Mouse (Mus musculus) lung, embryonic 14.5 days (tissue): ENCODE results near the gene Maml3. TPM values are rescaled to one million over a fixed set of nuclear protein-coding genes. Genes with fewer than 3 reads are reported as not detected.

Experiments used
- ATAC-seq: fragments of 200-750 bp; cut with Nextera tagmentation; 2 replicates; pipeline ENCODE4 v1.8.0; 2017; ENCODE audit warnings: mild to moderate bottlenecking, moderate TSS enrichment, moderate library complexity; ENCODE audit not compliant: insufficient read depth
- DNase-seq: peaks from one replicate; pipeline ENCODE4 v3.0.0-alpha.2; 2015
- H3K27ac ChIP-seq: fragments of 300-500 bp; sonication (generic); 2 replicates; pipeline ENCODE4 v1.5.1; 2014; ENCODE audit warnings: low read depth, mild to moderate bottlenecking, moderate library complexity
- H3K27me3 ChIP-seq: fragments of 300-500 bp; sonication (generic); 2 replicates; pipeline ENCODE4 v1.6.1; 2014; ENCODE audit warnings: low read length, control low read depth; ENCODE audit not compliant: insufficient read depth
- H3K36me3 ChIP-seq: fragments of 300-500 bp; sonication (generic); 2 replicates; pipeline ENCODE4 v1.6.1; 2014; ENCODE audit warnings: control low read depth; ENCODE audit not compliant: insufficient read depth
- H3K4me1 ChIP-seq: fragments of 300-500 bp; sonication (generic); 2 replicates; pipeline ENCODE4 v1.6.1; 2014; ENCODE audit warnings: antibody characterized with exemption, control low read depth; ENCODE audit not compliant: insufficient read depth
- H3K4me2 ChIP-seq: fragments of 300-500 bp; sonication (generic); 2 replicates; pipeline ENCODE4 v1.6.1; 2014; ENCODE audit warnings: mild to moderate bottlenecking
- H3K4me3 ChIP-seq: fragments of 300-500 bp; sonication (generic); 2 replicates; pipeline ENCODE4 v1.5.1; 2014; ENCODE audit warnings: low read depth, low read length
- H3K9ac ChIP-seq: fragments of 300-500 bp; sonication (generic); 2 replicates; pipeline ENCODE4 v1.6.1; 2014
- H3K9me3 ChIP-seq: fragments of 300-500 bp; sonication (generic); 2 replicates; pipeline ENCODE4 v1.6.1; 2016; ENCODE audit warnings: low read depth, low read length, control low read depth
- CTCF ChIP-seq: IDR thresholded peaks from 2 replicates; pipeline ENCODE4 v1.5.1; 2016; ENCODE audit warnings: antibody characterized with exemption, low read depth
- WGBS: fragments of 180-500 bp; shearing (Covaris S2); extraction: QIAGEN DNeasy Blood & Tissue Kit; methylation state at CpG from one replicate; pipeline ENCODE4 v1.1.7; 2014; 5-methylcytosine and 5-hydroxymethylcytosine counted together
- polyA plus RNA-seq: library from polyadenylated mRNA; unstranded; fragments of >200 nt; fragmentation: Nextera tagmentation; extraction: Ambion mirVana; gene quantifications from 2 replicates; pipeline ENCODE4 v1.2.1, GENCODE M21; 2014

The Maml3 gene
- polyA plus RNA-seq, 1 experiment from 2014 or later, result 9.1 TPM

- ATAC-seq, result peak; percentile 38; the same call in 1 of the 2 replicates
- no peak overlapping the region for H3K4me2 ChIP-seq
- WGBS, result 21% methylated on average over 4 of the region's 4 CpGs
- no peak for TF ChIP-seq CTCF
- peak; percentile 57 for DNase-seq
- peak overlapping the region; percentile 63 for H3K27ac ChIP-seq
- no peaks in the 10 kb centered on the region for H3K9me3 ChIP-seq
- H3K27me3 ChIP-seq, result no peaks in the 10 kb centered on the region
- H3K36me3 ChIP-seq, result no peaks in the 10 kb centered on the region
- peaks cover 26% of the 10 kb centered on the region for H3K4me1 ChIP-seq
- H3K4me3 ChIP-seq, result no peak overlapping the region
- no peak overlapping the region for H3K9ac ChIP-seq
Measured at GRCm38 (mm10) chr3:51744339-51744759, 360.5 kb downstream of the Maml3 start.

GRCm38 (mm10) chr3:51742405-51742804 lies 362.5 kb downstream of the Maml3 start:
- Histone ChIP-seq H3K27ac (no peak overlapping the region), H3K27me3 (no peaks in the 10 kb centered on the region), H3K9me3 (no peaks in the 10 kb centered on the region), H3K4me2 (no peak overlapping the region), H3K4me3 (no peak overlapping the region), H3K4me1 (peaks cover 18% of the 10 kb centered on the region), H3K36me3 (no peaks in the 10 kb centered on the region), H3K9ac (no peak overlapping the region)
- no peak for DNase-seq
- 84% methylated on average over 6 of the region's 6 CpGs for WGBS
- no peak for TF ChIP-seq CTCF
- no peak for ATAC-seq

GRCm38 (mm10) chr3:51741824-51742223 lies 363.1 kb downstream of the Maml3 start:
- Histone ChIP-seq H3K4me3 (no peak overlapping the region), H3K27ac (peak overlapping the region; percentile 27; the same call in 1 of the 2 replicates), H3K36me3 (no peaks in the 10 kb centered on the region), H3K9ac (no peak overlapping the region), H3K4me2 (no peak overlapping the region), H3K27me3 (no peaks in the 10 kb centered on the region), H3K4me1 (peaks cover 18% of the 10 kb centered on the region), H3K9me3 (no peaks in the 10 kb centered on the region)
- TF ChIP-seq CTCF, result no peak
- ATAC-seq (no peak; the same call in 1 of the 2 replicates), DNase-seq (peak; percentile 27)
- WGBS, result 66% methylated on average over 10 of the region's 10 CpGs

GRCm38 (mm10) chr3:51739835-51740112 lies 365.1 kb downstream of the Maml3 start:
- H3K4me1 ChIP-seq, result peaks cover 12% of the 10 kb centered on the region
- H3K9ac ChIP-seq, result no peak overlapping the region; the same call in 1 of the 2 replicates
- no peaks in the 10 kb centered on the region for H3K36me3 ChIP-seq
- H3K27ac ChIP-seq, result peak overlapping the region; percentile 39; the same call in 1 of the 2 replicates
- no peak for TF ChIP-seq CTCF
- no peak overlapping the region for H3K4me2 ChIP-seq
- H3K27me3 ChIP-seq, result no peaks in the 10 kb centered on the region
- DNase-seq (no peak), ATAC-seq (no peak)
- no peaks in the 10 kb centered on the region for H3K9me3 ChIP-seq
- H3K4me3 ChIP-seq, result no peak overlapping the region

- WGBS, result 16% methylated on average over 12 of the region's 12 CpGs
- H3K4me2 ChIP-seq, result peak overlapping the region; percentile 13; the same call in 1 of the 2 replicates
- ATAC-seq, result peak; percentile 80
Measured at GRCm38 (mm10) chr3:51739049-51739834, 365.6 kb downstream of the Maml3 start.

GRCm38 (mm10) chr3:51733685-51734084 lies 371.2 kb downstream of the Maml3 start:
- H3K4me3 ChIP-seq, result no peak overlapping the region
- no peak for DNase-seq
- no peak for TF ChIP-seq CTCF
- WGBS, result 52% methylated on average over 3 of the region's 3 CpGs
- no peak overlapping the region for H3K9ac ChIP-seq
- 0 out of 2 replicates have a peak, but pooled peaks cover 7% of the 10 kb centered on the region for H3K4me1 ChIP-seq
- ATAC-seq, result no peak
- H3K27ac ChIP-seq, result no peak overlapping the region
- no peaks in the 10 kb centered on the region for H3K27me3 ChIP-seq
- no peaks in the 10 kb centered on the region for H3K9me3 ChIP-seq
- no peak overlapping the region for H3K4me2 ChIP-seq
- H3K36me3 ChIP-seq, result no peaks in the 10 kb centered on the region

More at GRCm38 (mm10) chr3:51739049-51739834, 365.6 kb downstream of the Maml3 start:
- H3K27ac ChIP-seq, result peak overlapping the region; percentile 39
- peak overlapping the region; percentile 48 for H3K9ac ChIP-seq
- no peaks in the 10 kb centered on the region for H3K9me3 ChIP-seq
- peak; percentile 80 for DNase-seq
- TF ChIP-seq CTCF, result peak; percentile 54
- peaks cover 7% of the 10 kb centered on the region; the same call in 1 of the 2 replicates for H3K4me1 ChIP-seq
- no peak overlapping the region for H3K4me3 ChIP-seq
- H3K27me3 ChIP-seq, result no peaks in the 10 kb centered on the region
- no peaks in the 10 kb centered on the region for H3K36me3 ChIP-seq

- H3K9me3 ChIP-seq, result no peaks in the 10 kb centered on the region
- no peak overlapping the region for H3K4me2 ChIP-seq
- WGBS, result 83% methylated on average over 16 of the region's 16 CpGs
- DNase-seq (no peak), ATAC-seq (no peak)
- H3K9ac ChIP-seq, result no peak overlapping the region
- peaks cover 16% of the 10 kb centered on the region; the same call in 1 of the 2 replicates for H3K4me1 ChIP-seq
- no peak for TF ChIP-seq CTCF
- H3K27ac ChIP-seq, result no peak overlapping the region
- no peaks in the 10 kb centered on the region for H3K27me3 ChIP-seq
- no peak overlapping the region for H3K4me3 ChIP-seq
- no peaks in the 10 kb centered on the region for H3K36me3 ChIP-seq
Measured at GRCm38 (mm10) chr3:51731949-51732636, 372.8 kb downstream of the Maml3 start.
